Mouse (Mus musculus): ENCODE measurements at regions not wholly inside any gene's neighbourhood (a gene's known extent, or its start where the extent isn't known, plus 50 kb on each side); places are given as distances from the start of the nearest gene placed in this dataset.
A peak's percentile ranks its signal among the peaks of the same experiment; 100 is the strongest.

DNA sequence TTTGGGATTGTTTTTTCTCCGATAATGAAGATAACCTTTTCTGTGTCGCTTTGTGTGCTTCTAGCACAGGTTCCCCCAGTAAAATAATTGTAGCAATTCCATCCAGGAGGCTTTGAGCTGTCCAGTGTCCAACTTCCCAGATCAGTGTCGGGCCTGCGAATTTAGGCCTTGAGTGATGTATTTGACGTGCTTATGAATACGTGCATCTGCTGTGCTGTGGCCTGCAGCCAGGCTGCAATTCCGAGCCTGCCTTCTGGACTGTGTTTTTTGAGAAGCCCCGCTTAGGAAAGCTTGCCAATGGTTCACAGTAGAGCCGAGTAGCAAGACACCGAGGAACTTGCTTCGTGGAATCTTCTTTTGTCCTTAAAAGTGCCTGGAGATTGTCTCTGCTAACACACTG lies 60.8 kb upstream of the Serp2 start:
- H3K4me1 ChIP-seq (replicated peaks; ENCODE audit: control insufficient read depth, insufficient read depth, low read length) = peaks cover 22% of the 10 kb centered on the region
- peak overlapping the region; percentile 92 for H3K27ac ChIP-seq (ENCODE audit: low read length)
- WGBS = 41% methylated on average over 11 of the region's 11 CpGs
- H3K4me2 ChIP-seq (ENCODE audit: low read length) = no peak overlapping the region
- no peak overlapping the region for H3K9ac ChIP-seq (replicated peaks; ENCODE audit: low read depth, low read length)
- H3K9me3 ChIP-seq (ENCODE audit: control insufficient read depth, low read length) = no peaks in the 10 kb centered on the region
- no peaks in the 10 kb centered on the region for H3K27me3 ChIP-seq (replicated peaks; ENCODE audit: control insufficient read depth, insufficient read depth, low read length)
- peak; percentile 80 for ATAC-seq
- H3K36me3 ChIP-seq (ENCODE audit: control insufficient read depth, insufficient read depth) = no peaks in the 10 kb centered on the region
- H3K4me3 ChIP-seq (replicated peaks; ENCODE audit: low read length) = no peak overlapping the region

DNA sequence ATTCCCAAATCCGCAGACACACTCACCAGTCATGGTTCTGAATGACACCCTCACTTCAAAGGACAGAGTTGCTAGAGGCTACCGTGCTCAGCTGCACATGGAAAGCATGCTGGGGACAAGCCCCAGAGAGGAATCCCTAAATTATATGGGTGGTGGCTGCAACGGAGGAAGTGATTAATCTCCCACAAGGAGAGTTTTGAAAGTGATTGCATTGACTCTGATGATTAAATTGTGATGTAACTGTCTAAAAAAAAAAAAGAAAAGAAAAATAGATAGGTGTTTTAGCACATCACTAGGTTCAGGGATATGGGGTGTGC lies 59.6 kb upstream of the Serp2 start:
- no peaks in the 10 kb centered on the region for H3K27me3 ChIP-seq (replicated peaks; ENCODE audit: control insufficient read depth, insufficient read depth, low read length)
- peaks cover 19% of the 10 kb centered on the region for H3K4me1 ChIP-seq (replicated peaks; ENCODE audit: control insufficient read depth, insufficient read depth, low read length)
- H3K9ac ChIP-seq (replicated peaks; ENCODE audit: low read depth, low read length) = no peak overlapping the region
- 46% methylated on average over 3 of the region's 3 CpGs for WGBS
- no peak for ATAC-seq
- no peak overlapping the region for H3K4me3 ChIP-seq (replicated peaks; ENCODE audit: low read length)
- no peaks in the 10 kb centered on the region for H3K36me3 ChIP-seq (ENCODE audit: control insufficient read depth, insufficient read depth)
- no peaks in the 10 kb centered on the region for H3K9me3 ChIP-seq (ENCODE audit: control insufficient read depth, low read length)
- H3K27ac ChIP-seq (ENCODE audit: low read length) = no peak overlapping the region
- no peak overlapping the region for H3K4me2 ChIP-seq (ENCODE audit: low read length)

DNA sequence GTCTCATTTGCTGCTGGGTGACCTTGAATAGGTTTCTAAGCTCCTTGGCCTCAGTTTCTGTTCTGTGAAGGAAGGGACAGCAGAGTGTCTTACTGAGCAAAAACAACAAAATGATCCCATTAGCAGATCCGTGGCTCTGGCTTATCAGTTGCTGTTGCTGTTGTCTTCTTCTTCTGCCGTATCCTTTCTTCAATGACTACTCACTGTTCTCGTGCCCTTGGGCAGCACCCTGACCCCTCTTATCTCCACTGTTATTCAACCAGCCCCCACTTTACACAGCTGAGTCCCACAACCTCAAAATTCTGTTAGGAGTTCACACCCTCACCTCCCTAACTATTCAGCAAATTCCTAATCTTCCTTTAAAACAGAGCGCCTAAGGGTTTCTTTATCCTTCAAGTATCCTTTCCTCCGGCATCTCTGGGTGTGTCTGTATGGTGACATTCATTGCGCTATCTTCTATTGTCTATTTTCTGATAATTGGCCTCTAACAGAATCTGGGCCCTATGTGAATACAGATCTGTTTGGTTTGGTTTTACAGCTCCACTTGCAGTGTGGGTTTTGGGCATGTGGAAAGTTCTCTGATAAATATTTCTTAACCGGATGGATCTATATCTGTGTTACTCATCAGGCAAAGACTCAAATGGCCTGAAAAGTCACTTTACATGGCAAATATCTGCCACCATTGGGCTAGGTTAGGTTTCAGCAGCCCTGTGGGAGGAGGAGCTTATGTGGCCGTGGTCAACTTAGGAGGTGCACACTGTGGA lies 59.1 kb upstream of the Serp2 start:
- ATAC-seq = no peak
- no peak overlapping the region for H3K4me3 ChIP-seq (replicated peaks; ENCODE audit: low read length)
- H3K27ac ChIP-seq (ENCODE audit: low read length) = no peak overlapping the region
- H3K27me3 ChIP-seq (replicated peaks; ENCODE audit: control insufficient read depth, insufficient read depth, low read length) = no peaks in the 10 kb centered on the region
- 75% methylated on average over 8 of the region's 8 CpGs for WGBS
- no peaks in the 10 kb centered on the region for H3K9me3 ChIP-seq (ENCODE audit: control insufficient read depth, low read length)
- no peaks in the 10 kb centered on the region for H3K36me3 ChIP-seq (ENCODE audit: control insufficient read depth, insufficient read depth)
- H3K4me2 ChIP-seq (ENCODE audit: low read length) = no peak overlapping the region
- peaks cover 23% of the 10 kb centered on the region for H3K4me1 ChIP-seq (replicated peaks; ENCODE audit: control insufficient read depth, insufficient read depth, low read length)
- no peak overlapping the region for H3K9ac ChIP-seq (replicated peaks; ENCODE audit: low read depth, low read length)

DNA sequence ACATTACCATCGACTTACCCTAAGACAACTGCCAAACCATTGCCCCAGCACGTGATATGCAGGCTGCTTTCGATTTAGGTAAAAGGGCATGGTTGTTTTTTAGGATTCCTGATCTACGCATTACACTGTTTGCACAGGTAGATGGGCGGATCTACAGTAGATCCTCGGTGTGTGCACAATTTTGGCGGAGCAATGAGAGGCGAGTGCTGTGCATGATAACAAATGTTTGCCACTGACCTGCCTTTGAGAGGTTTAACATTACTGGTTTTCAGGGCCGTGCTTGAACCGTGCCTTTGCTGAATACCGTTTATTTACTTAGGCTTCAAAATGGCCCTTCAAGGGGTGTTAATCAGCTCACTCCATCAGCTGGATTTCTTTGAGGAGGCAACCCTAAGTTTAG lies 58.5 kb upstream of the Serp2 start:
- H3K4me3 ChIP-seq (replicated peaks; ENCODE audit: low read length) = no peak overlapping the region
- no peaks in the 10 kb centered on the region for H3K27me3 ChIP-seq (replicated peaks; ENCODE audit: control insufficient read depth, insufficient read depth, low read length)
- H3K9ac ChIP-seq (replicated peaks; ENCODE audit: low read depth, low read length) = no peak overlapping the region
- WGBS = 80% methylated on average over 11 of the region's 11 CpGs
- H3K9me3 ChIP-seq (ENCODE audit: control insufficient read depth, low read length) = no peaks in the 10 kb centered on the region
- H3K4me1 ChIP-seq (replicated peaks; ENCODE audit: control insufficient read depth, insufficient read depth, low read length) = peaks cover 27% of the 10 kb centered on the region
- no peaks in the 10 kb centered on the region for H3K36me3 ChIP-seq (ENCODE audit: control insufficient read depth, insufficient read depth)
- H3K27ac ChIP-seq (ENCODE audit: low read length) = no peak overlapping the region
- no peak overlapping the region for H3K4me2 ChIP-seq (ENCODE audit: low read length)
- no peak for ATAC-seq

DNA sequence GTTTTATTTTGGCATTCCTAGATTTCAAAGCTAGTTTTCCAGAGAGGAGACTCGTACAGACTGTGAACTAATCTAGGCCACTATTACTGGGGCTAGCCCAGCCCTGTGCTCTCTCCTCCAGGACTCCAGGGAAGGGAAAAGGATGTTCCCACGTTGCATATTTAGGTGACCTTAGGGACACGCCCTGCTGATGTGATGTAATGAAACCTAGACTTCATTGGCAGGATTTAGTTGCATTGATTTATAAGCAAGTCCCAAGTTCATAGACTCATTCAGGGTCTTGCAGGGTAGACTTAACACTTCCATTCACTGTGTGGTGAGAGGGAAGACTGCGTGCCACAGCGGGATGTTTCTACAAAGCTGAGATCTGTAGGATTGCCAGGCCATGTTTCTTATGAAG lies 58.0 kb upstream of the Serp2 start:
- no peak for ATAC-seq
- Histone ChIP-seq H3K9ac (replicated peaks; ENCODE audit: low read depth, low read length) (no peak overlapping the region), H3K9me3 (ENCODE audit: control insufficient read depth, low read length) (no peaks in the 10 kb centered on the region), H3K4me3 (replicated peaks; ENCODE audit: low read length) (no peak overlapping the region), H3K36me3 (ENCODE audit: control insufficient read depth, insufficient read depth) (no peaks in the 10 kb centered on the region), H3K27me3 (replicated peaks; ENCODE audit: control insufficient read depth, insufficient read depth, low read length) (no peaks in the 10 kb centered on the region), H3K4me1 (replicated peaks; ENCODE audit: control insufficient read depth, insufficient read depth, low read length) (peaks cover 27% of the 10 kb centered on the region), H3K27ac (ENCODE audit: low read length) (no peak overlapping the region), H3K4me2 (ENCODE audit: low read length) (no peak overlapping the region)
- 83% methylated on average over 5 of the region's 5 CpGs for WGBS

DNA sequence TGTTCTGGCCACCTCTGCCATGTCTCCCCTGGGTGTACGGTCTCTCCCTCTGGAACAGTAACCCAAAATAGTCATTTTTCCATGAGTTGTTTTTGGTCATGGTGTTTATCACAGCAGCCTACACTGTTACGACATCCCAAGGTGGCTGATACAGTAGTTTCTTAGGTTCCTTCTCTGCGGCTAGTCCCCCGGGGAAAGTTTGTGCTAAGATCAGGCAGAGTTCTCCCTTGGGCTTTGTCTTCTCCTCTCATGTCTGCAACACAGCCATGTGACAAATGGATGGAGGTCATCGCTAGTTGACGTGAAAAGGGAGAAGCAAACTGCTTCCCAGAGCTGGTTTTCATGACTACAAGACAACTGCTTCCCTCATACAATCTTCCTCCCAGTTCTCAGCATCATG lies 56.9 kb upstream of the Serp2 start:
- H3K27me3 ChIP-seq (replicated peaks; ENCODE audit: control insufficient read depth, insufficient read depth, low read length) = no peaks in the 10 kb centered on the region
- H3K36me3 ChIP-seq (ENCODE audit: control insufficient read depth, insufficient read depth) = no peaks in the 10 kb centered on the region
- no peaks in the 10 kb centered on the region for H3K9me3 ChIP-seq (ENCODE audit: control insufficient read depth, low read length)
- WGBS = 94% methylated on average over 6 of the region's 6 CpGs
- no peak overlapping the region for H3K4me2 ChIP-seq (ENCODE audit: low read length)
- no peak for ATAC-seq
- H3K4me3 ChIP-seq (replicated peaks; ENCODE audit: low read length) = no peak overlapping the region
- H3K4me1 ChIP-seq (replicated peaks; ENCODE audit: control insufficient read depth, insufficient read depth, low read length) = peaks cover 22% of the 10 kb centered on the region
- H3K27ac ChIP-seq (ENCODE audit: low read length) = no peak overlapping the region
- H3K9ac ChIP-seq (replicated peaks; ENCODE audit: low read depth, low read length) = no peak overlapping the region

DNA sequence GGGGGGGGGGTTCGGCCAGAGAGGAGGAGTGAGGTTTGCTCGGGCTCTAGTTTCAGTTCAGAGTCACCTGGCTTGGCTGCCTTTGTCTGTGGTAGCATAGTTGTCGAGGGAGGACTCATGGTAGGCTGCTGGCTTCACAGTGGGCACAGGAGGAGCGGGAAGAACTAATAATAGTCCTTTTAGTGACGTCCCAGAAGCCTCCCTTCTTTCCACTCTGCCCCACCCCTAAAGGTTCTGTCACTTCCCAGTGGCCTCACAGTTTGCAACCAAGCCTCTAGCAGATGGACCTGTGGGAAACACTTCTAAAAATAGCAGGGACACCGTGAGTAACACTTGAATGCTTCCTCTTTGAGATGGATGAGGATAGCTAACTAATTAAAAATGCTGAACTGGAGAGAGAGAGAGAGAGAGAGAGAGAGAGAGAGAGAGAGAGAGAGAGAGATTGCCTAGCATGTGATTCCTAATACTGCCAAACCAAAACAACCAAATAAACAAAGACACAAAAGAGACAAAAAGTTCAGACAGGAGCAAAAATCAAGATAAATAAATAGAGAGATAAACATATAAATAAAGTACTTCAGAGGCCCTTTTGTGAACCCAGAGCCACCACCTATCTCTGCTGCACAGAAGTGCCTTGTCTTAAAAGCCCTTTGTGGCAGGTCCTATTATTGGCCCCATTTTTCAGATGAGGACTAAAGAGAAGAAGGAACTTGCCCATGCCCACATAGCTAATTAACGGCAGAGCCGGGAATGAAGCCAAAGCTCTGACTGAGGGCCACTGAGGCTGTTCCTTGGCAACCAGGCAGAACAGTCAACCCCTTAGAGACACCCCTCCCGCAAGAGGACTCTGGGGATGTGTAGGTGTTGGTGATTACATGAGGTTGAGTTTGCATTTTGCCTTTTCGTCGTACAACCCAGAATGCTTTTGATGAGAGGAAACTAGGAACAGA lies 54.0 kb upstream of the Serp2 start:
- WGBS = 12% methylated on average over 11 of the region's 11 CpGs
- Histone ChIP-seq H3K27me3 (replicated peaks; ENCODE audit: control insufficient read depth, insufficient read depth, low read length) (no peaks in the 10 kb centered on the region), H3K9me3 (ENCODE audit: control insufficient read depth, low read length) (no peaks in the 10 kb centered on the region), H3K9ac (replicated peaks; ENCODE audit: low read depth, low read length) (no peak overlapping the region), H3K4me2 (ENCODE audit: low read length) (no peak overlapping the region), H3K36me3 (ENCODE audit: control insufficient read depth, insufficient read depth) (no peaks in the 10 kb centered on the region), H3K4me3 (replicated peaks; ENCODE audit: low read length) (no peak overlapping the region), H3K4me1 (replicated peaks; ENCODE audit: control insufficient read depth, insufficient read depth, low read length) (peaks cover 12% of the 10 kb centered on the region), H3K27ac (ENCODE audit: low read length) (no peak overlapping the region)
- peak; percentile 70 for ATAC-seq
